8 mouse cellular contexts compared by ENCODE assay signal in the genomic region with DNA sequence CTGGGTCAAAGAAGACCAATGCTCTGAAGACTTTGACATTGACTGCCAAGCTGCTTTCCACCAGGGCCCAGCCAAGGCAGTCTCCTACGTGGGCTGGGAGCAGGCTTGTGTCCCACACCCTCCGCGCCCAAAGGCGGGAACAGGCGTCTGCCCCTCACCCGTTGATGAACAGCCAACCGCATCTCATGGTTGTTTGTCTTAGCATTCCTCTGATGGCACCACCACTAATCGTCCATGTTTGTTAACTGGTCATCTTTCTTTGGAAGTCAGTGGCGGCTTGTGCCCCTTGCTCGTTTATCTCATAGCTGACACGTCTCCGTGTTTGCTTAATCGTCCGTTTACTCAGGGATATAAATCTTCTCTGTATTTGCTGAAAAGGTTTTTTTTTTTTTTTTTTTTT. TPM values are rescaled to one million over a fixed set of nuclear protein-coding genes. Genes with fewer than 3 reads are reported as not detected.
DNase-seq lines count a peak whose midpoint lies in the region; ATAC-seq and TF ChIP-seq lines count a peak whose summit lies in the region.

No protein-coding gene starts in this region.

- H3K9ac ChIP-seq in liver, embryonic 11.5 days (ENCODE audit: low read depth, low read length): no peak overlapping the region
- no peak overlapping the region for H3K9ac ChIP-seq in forebrain, embryonic 11.5 days (ENCODE audit: low read length)
- H3K9ac ChIP-seq in limb, embryonic 12.5 days (replicated peaks): no peak overlapping the region
- no peak overlapping the region for H3K9ac ChIP-seq in stomach, embryonic 15.5 days

- H3K4me3 ChIP-seq in liver, embryonic 11.5 days (ENCODE audit: low read depth, low read length): no peak overlapping the region
- H3K4me3 ChIP-seq in forebrain, embryonic 11.5 days (ENCODE audit: low read depth, low read length): no peak overlapping the region
- H3K4me3 ChIP-seq in limb, embryonic 12.5 days (replicated peaks): no peak overlapping the region
- H3K4me3 ChIP-seq in stomach, embryonic 15.5 days (replicated peaks): no peak overlapping the region
- no peak overlapping the region for H3K4me3 ChIP-seq in kidney, adult 2 months (ENCODE audit: insufficient read depth, low read depth, low read length)

- ATAC-seq in liver, embryonic 11.5 days (replicated peaks; ENCODE audit: low FRiP score): no peak
- ATAC-seq in forebrain, embryonic 11.5 days (replicated peaks; ENCODE audit: low FRiP score): no peak
- no peak for ATAC-seq in limb, embryonic 12.5 days (ENCODE audit: insufficient number of reproducible peaks, insufficient read depth, low FRiP score, low TSS enrichment, low read depth)
- ATAC-seq in stomach, embryonic 15.5 days (ENCODE audit: insufficient read depth, low FRiP score, low read depth): no peak

- H3K36me3 ChIP-seq in liver, embryonic 11.5 days (ENCODE audit: control insufficient read depth, insufficient read depth, low read length): no peaks in the 10 kb centered on the region
- H3K36me3 ChIP-seq in forebrain, embryonic 11.5 days (ENCODE audit: control insufficient read depth, insufficient read depth, low read length): no peaks in the 10 kb centered on the region
- no peaks in the 10 kb centered on the region for H3K36me3 ChIP-seq in limb, embryonic 12.5 days
- H3K36me3 ChIP-seq in stomach, embryonic 15.5 days: no peaks in the 10 kb centered on the region
- no peaks in the 10 kb centered on the region for H3K36me3 ChIP-seq in kidney, adult 2 months (ENCODE audit: control insufficient read depth, insufficient read depth, low read length)

- peaks cover 12% of the 10 kb centered on the region for H3K4me1 ChIP-seq in liver, embryonic 11.5 days (replicated peaks; ENCODE audit: control insufficient read depth, insufficient read depth, low read length)
- peaks cover 12% of the 10 kb centered on the region for H3K4me1 ChIP-seq in forebrain, embryonic 11.5 days (replicated peaks; ENCODE audit: control insufficient read depth, insufficient read depth, low read length)
- H3K4me1 ChIP-seq in limb, embryonic 12.5 days (replicated peaks): peaks cover 49% of the 10 kb centered on the region
- H3K4me1 ChIP-seq in stomach, embryonic 15.5 days: peaks cover 24% of the 10 kb centered on the region
- no peaks in the 10 kb centered on the region for H3K4me1 ChIP-seq in kidney, adult 2 months (ENCODE audit: control insufficient read depth, insufficient read depth, low read length)

- no peak for DNase-seq in liver, embryonic 11.5 days (ENCODE audit: low spot score)
- no peak for DNase-seq in liver
- no peak for DNase-seq in forebrain, embryonic 11.5 days (ENCODE audit: low spot score)
- no peak for DNase-seq in right cerebral cortex, postnatal 36 days (ENCODE audit: low spot score in 2 of 2)
- no peak for DNase-seq in kidney, adult 2 months
- DNase-seq in heart, postnatal 36 days: no peak

- no peak for TF ChIP-seq CTCF in kidney, adult 2 months (conservative IDR thresholded peaks at IDR 0.05; ENCODE audit: insufficient read depth, insufficient read length, low read depth, low read length)

- H3K9me3 ChIP-seq in liver, embryonic 11.5 days (ENCODE audit: control insufficient read depth, low read length): no peaks in the 10 kb centered on the region
- no peaks in the 10 kb centered on the region for H3K9me3 ChIP-seq in forebrain, embryonic 11.5 days (ENCODE audit: control insufficient read depth, low read length)
- H3K9me3 ChIP-seq in limb, embryonic 12.5 days: no peaks in the 10 kb centered on the region
- H3K9me3 ChIP-seq in stomach, embryonic 15.5 days: no peaks in the 10 kb centered on the region

- WGBS in liver, embryonic 11.5 days: 44% methylated on average over 14 of the region's 14 CpGs
- 51% methylated on average over 14 of the region's 14 CpGs for WGBS in forebrain, embryonic 11.5 days
- WGBS in limb, embryonic 12.5 days: 15% methylated on average over 14 of the region's 14 CpGs
- WGBS in stomach, embryonic 15.5 days: 16% methylated on average over 14 of the region's 14 CpGs
- WGBS in kidney, adult 2 months: 44% methylated on average over 14 of the region's 14 CpGs

- no peak overlapping the region for H3K4me2 ChIP-seq in liver, embryonic 11.5 days
- no peak overlapping the region for H3K4me2 ChIP-seq in forebrain, embryonic 11.5 days (ENCODE audit: low read depth, low read length, severe bottlenecking)
- H3K4me2 ChIP-seq in limb, embryonic 12.5 days: peak overlapping the region; percentile 17; the same call in 1 of the 2 replicates
- H3K4me2 ChIP-seq in stomach, embryonic 15.5 days: no peak overlapping the region

- no peak for TF ChIP-seq POLR2A in kidney, adult 2 months (IDR thresholded peaks at IDR 0.05; ENCODE audit: low read depth, low read length)

- no peaks in the 10 kb centered on the region for H3K27me3 ChIP-seq in liver, embryonic 11.5 days (replicated peaks; ENCODE audit: control insufficient read depth, insufficient read depth, low read length)
- no peaks in the 10 kb centered on the region for H3K27me3 ChIP-seq in forebrain, embryonic 11.5 days (ENCODE audit: control insufficient read depth, insufficient read depth, low read length)
- H3K27me3 ChIP-seq in limb, embryonic 12.5 days: no peaks in the 10 kb centered on the region
- H3K27me3 ChIP-seq in stomach, embryonic 15.5 days (replicated peaks): no peaks in the 10 kb centered on the region
- H3K27me3 ChIP-seq in kidney, adult 2 months (replicated peaks; ENCODE audit: control insufficient read depth, insufficient read depth, low read length): no peaks in the 10 kb centered on the region

- intact Hi-C loops in heart, postnatal 36 days (cut with DNase I): no loop called here

- H3K27ac ChIP-seq in liver, embryonic 11.5 days (ENCODE audit: low read depth, low read length): peak overlapping the region; percentile 22; the same call in 1 of the 2 replicates
- peak overlapping the region; percentile 57; the same call in 1 of the 2 replicates for H3K27ac ChIP-seq in forebrain, embryonic 11.5 days (ENCODE audit: low read depth, low read length)
- peak overlapping the region; percentile 98 for H3K27ac ChIP-seq in limb, embryonic 12.5 days
- H3K27ac ChIP-seq in stomach, embryonic 15.5 days: peak overlapping the region; percentile 95
- H3K27ac ChIP-seq in kidney, adult 2 months (ENCODE audit: insufficient read depth, low read depth, low read length): no peak overlapping the region

RNA-seq across cellular contexts. Expression of a gene that starts 10.9 kb away (rescaled TPM):
- 1.5 and 2.4 TPM in 2 replicates for polyA plus RNA-seq in liver, embryonic 11.5 days (2014; fragmentation: Nextera tagmentation; extraction: Ambion mirVana)
- 1.00 and 1.0 TPM in 2 replicates for polyA plus RNA-seq in forebrain, embryonic 11.5 days (2014; fragmentation: Nextera tagmentation; extraction: Ambion mirVana)
- 14.3 and 17.3 TPM in 2 replicates for polyA plus RNA-seq in limb, embryonic 12.5 days (2016; fragmentation: Nextera tagmentation; extraction: Ambion mirVana)
- polyA plus RNA-seq in stomach, embryonic 15.5 days (2015; fragmentation: Nextera tagmentation; extraction: Ambion mirVana): 4.6 and 11.8 TPM in 2 replicates
- polyA plus RNA-seq in kidney, adult 2 months (2012; rRNA removed): 48.3 TPM in 1 of 2 replicates, not detected in the other
- total RNA-seq in heart, postnatal 36 days (2021): under 1 TPM; 0.61 to 0.68 TPM

RNA-seq across cellular contexts. Expression of a gene that starts 23.0 kb away (rescaled TPM):
- polyA plus RNA-seq in liver, embryonic 11.5 days (2014; fragmentation: Nextera tagmentation; extraction: Ambion mirVana): 20.8 and 22.2 TPM in 2 replicates
- polyA plus RNA-seq in forebrain, embryonic 11.5 days (2014; fragmentation: Nextera tagmentation; extraction: Ambion mirVana): 18.3 and 18.7 TPM in 2 replicates
- polyA plus RNA-seq in limb, embryonic 12.5 days (2016; fragmentation: Nextera tagmentation; extraction: Ambion mirVana): 29.4 and 33.3 TPM in 2 replicates
- 21.9 and 26.2 TPM in 2 replicates for polyA plus RNA-seq in stomach, embryonic 15.5 days (2015; fragmentation: Nextera tagmentation; extraction: Ambion mirVana)
- 10.3 and 11.0 TPM in 2 replicates for polyA plus RNA-seq in kidney, adult 2 months (2012; rRNA removed)
- 10 to 100 TPM; 12.8 to 13.1 TPM for total RNA-seq in heart, postnatal 36 days (2021)

RNA-seq across cellular contexts. Expression of a gene that starts 48.9 kb away (rescaled TPM):
- polyA plus RNA-seq in liver, embryonic 11.5 days (2014; fragmentation: Nextera tagmentation; extraction: Ambion mirVana): 19.2 and 20.7 TPM in 2 replicates
- 8.7 and 9.8 TPM in 2 replicates for polyA plus RNA-seq in forebrain, embryonic 11.5 days (2014; fragmentation: Nextera tagmentation; extraction: Ambion mirVana)
- polyA plus RNA-seq in limb, embryonic 12.5 days (2016; fragmentation: Nextera tagmentation; extraction: Ambion mirVana): 30.2 and 30.3 TPM in 2 replicates
- polyA plus RNA-seq in stomach, embryonic 15.5 days (2015; fragmentation: Nextera tagmentation; extraction: Ambion mirVana): 196 and 211 TPM in 2 replicates
- polyA plus RNA-seq in kidney, adult 2 months (2012; rRNA removed): 22.2 and 39.8 TPM in 2 replicates
- 10 to 100 TPM; 31.7 to 40.4 TPM for total RNA-seq in heart, postnatal 36 days (2021)
